Mouse (Mus musculus): ENCODE measurements around the gene Otub2. TPM values are rescaled to one million over a fixed set of nuclear protein-coding genes. Genes with fewer than 3 reads are reported as not detected.

The Otub2 gene
- total and polyA plus RNA-seq, 3 experiments: 8.4 to 126 (median 12.3) TPM

GRCm38 (mm10) chr12:103370861-103371260, 17.6 kb upstream of the Otub2 start:
- no peak overlapping the region for H3K9ac ChIP-seq (ENCODE audit: control insufficient read depth, low read depth, low read length, poor library complexity, severe bottlenecking)
- H3K4me1 ChIP-seq (ENCODE audit: control insufficient read depth in 1 of 2, insufficient read depth in 2 of 2, low read length in 2 of 2): peaks cover 5 to 36% of the 10 kb centered on the region in 2 experiments; a peak in 3 of 4 replicates
- no peaks in the 10 kb centered on the region; the same call in 1 of the 2 replicates for H3K79me2 ChIP-seq (ENCODE audit: control insufficient read depth, insufficient read depth, low read length, poor library complexity)
- DNase-seq (ENCODE audit: low read depth, low spot score): no peak
- no peaks in the 10 kb centered on the region for H3K9me3 ChIP-seq (replicated peaks; ENCODE audit: insufficient read depth, low read length)
- H3K36me3 ChIP-seq (ENCODE audit: control insufficient read depth in 1 of 2, insufficient read depth in 2 of 2, low read length in 2 of 2): peaks cover 0 to 14% of the 10 kb centered on the region in 2 experiments; a peak in 2 of 4 replicates
- H3K4me3 ChIP-seq (ENCODE audit: control insufficient read depth in 1 of 2, insufficient read depth in 1 of 2, low read depth in 2 of 2, low read length in 2 of 2): no peak overlapping the region
- no peak overlapping the region for H3K27ac ChIP-seq (ENCODE audit: control insufficient read depth, low read depth, low read length)
- H3K27me3 ChIP-seq (ENCODE audit: control insufficient read depth in 1 of 2, insufficient read depth in 2 of 2, low read length in 2 of 2): no peaks in the 10 kb centered on the region
- TF ChIP-seq RAD21 (IDR thresholded peaks at IDR 0.05; ENCODE audit: low read depth, low read length): no peak
- TF ChIP-seq BHLHE40 (IDR thresholded peaks at IDR 0.05; ENCODE audit: borderline replicate concordance, low read depth, low read length): no peak
- TF ChIP-seq MAX (IDR thresholded peaks at IDR 0.05; ENCODE audit: low read length): no peak
- no peak for TF ChIP-seq ELF1 (IDR thresholded peaks at IDR 0.05; ENCODE audit: low read depth, low read length)
- no peak for TF ChIP-seq TAL1 (IDR thresholded peaks at IDR 0.05; ENCODE audit: low read length)
- no peak for TF ChIP-seq MAFK (IDR thresholded peaks at IDR 0.05; ENCODE audit: borderline replicate concordance, low read depth, low read length)
- no peak for TF ChIP-seq MYC (IDR thresholded peaks at IDR 0.05; ENCODE audit: low read depth, low read length)
- TF ChIP-seq HCFC1 (IDR thresholded peaks at IDR 0.05; ENCODE audit: low read depth, low read length): no peak

DNA sequence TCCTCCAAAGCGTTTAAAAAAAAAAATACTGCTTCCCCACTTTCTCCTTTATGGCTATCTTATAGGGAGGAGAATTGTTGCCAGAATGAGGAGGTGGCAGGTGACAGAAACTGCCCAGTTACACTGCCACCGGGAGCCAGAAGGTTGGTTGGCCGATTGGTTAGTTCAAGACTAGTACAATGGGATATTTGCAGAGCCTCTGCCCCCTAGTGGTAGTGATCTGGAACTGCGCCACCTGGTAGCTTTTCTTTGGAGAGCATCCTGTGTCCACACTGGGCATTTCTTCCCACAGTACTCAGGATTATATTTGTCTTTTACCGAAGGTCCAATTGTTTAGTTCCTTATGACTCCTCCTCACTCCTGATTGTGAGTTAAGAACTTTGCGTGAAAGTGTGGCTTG, 16.8 kb upstream of the Otub2 start:
- Histone ChIP-seq H3K4me3 (ENCODE audit: control insufficient read depth in 1 of 2, insufficient read depth in 1 of 2, low read depth in 2 of 2, low read length in 2 of 2) (no peak overlapping the region), H3K27me3 (ENCODE audit: control insufficient read depth in 1 of 2, insufficient read depth in 2 of 2, low read length in 2 of 2) (no peaks in the 10 kb centered on the region), H3K9ac (ENCODE audit: control insufficient read depth, low read depth, low read length, poor library complexity, severe bottlenecking) (no peak overlapping the region), H3K79me2 (ENCODE audit: control insufficient read depth, insufficient read depth, low read length, poor library complexity) (no peaks in the 10 kb centered on the region; the same call in 1 of the 2 replicates), H3K9me3 (replicated peaks; ENCODE audit: insufficient read depth, low read length) (no peaks in the 10 kb centered on the region), H3K4me1 (ENCODE audit: control insufficient read depth in 1 of 2, insufficient read depth in 2 of 2, low read length in 2 of 2) (peaks cover 5 to 36% of the 10 kb centered on the region in 2 experiments; a peak in 3 of 4 replicates), H3K27ac (ENCODE audit: control insufficient read depth, low read depth, low read length) (no peak overlapping the region), H3K36me3 (ENCODE audit: control insufficient read depth in 1 of 2, insufficient read depth in 2 of 2, low read length in 2 of 2) (peaks cover 0 to 14% of the 10 kb centered on the region in 2 experiments; a peak in 2 of 4 replicates)
- peak; percentile 72 for DNase-seq (ENCODE audit: low read depth, low spot score)
- no peak for TF ChIP-seq POLR2A (IDR thresholded peaks at IDR 0.05; ENCODE audit: control insufficient read depth in 1 of 2, insufficient read depth in 1 of 2, low read depth in 1 of 2, low read length in 2 of 2, poor library complexity in 1 of 2)
- no peak for TF ChIP-seq TCF12 (IDR thresholded peaks at IDR 0.05; ENCODE audit: low read depth, low read length)
- TF ChIP-seq NELFE (IDR thresholded peaks at IDR 0.05; ENCODE audit: low read depth, low read length): no peak
- TF ChIP-seq MEF2A (IDR thresholded peaks at IDR 0.05; ENCODE audit: extremely low read depth, insufficient replicate concordance, low read depth, low read length, poor library complexity, severe bottlenecking): no peak
- TF ChIP-seq GABPA (IDR thresholded peaks at IDR 0.05; ENCODE audit: low read depth, low read length): 0 out of 2 replicates have a peak, but pooled peaks have one; percentile 9
- no peak for TF ChIP-seq CHD2 (IDR thresholded peaks at IDR 0.05; ENCODE audit: low read length)
- TF ChIP-seq ETS1 (IDR thresholded peaks at IDR 0.05; ENCODE audit: low read depth, low read length): 0 out of 2 replicates have a peak, but pooled peaks have one; percentile 11
- no peak for TF ChIP-seq JUND (IDR thresholded peaks at IDR 0.05; ENCODE audit: low read depth, low read length)
- TF ChIP-seq SMC3 (IDR thresholded peaks at IDR 0.05; ENCODE audit: low read depth, low read length): peak; percentile 52
- TF ChIP-seq BHLHE40 (IDR thresholded peaks at IDR 0.05; ENCODE audit: borderline replicate concordance, low read depth, low read length): no peak
- no peak for TF ChIP-seq E2F4 (IDR thresholded peaks at IDR 0.05; ENCODE audit: borderline replicate concordance, low read depth, low read length)
- peak; percentile 77 to 99 (median 85) for TF ChIP-seq CTCF (IDR thresholded peaks at IDR 0.05 in 2 of 3, conservative IDR thresholded peaks at IDR 0.05 in 1 of 3; ENCODE audit: control insufficient read depth in 1 of 3, insufficient read depth in 1 of 3, low read depth in 2 of 3, low read length in 3 of 3, poor library complexity in 1 of 3, severe bottlenecking in 1 of 3)
- TF ChIP-seq CHD1 (IDR thresholded peaks at IDR 0.05; ENCODE audit: low read depth, low read length): no peak
- no peak for TF ChIP-seq NRF1 (IDR thresholded peaks at IDR 0.05; ENCODE audit: insufficient read depth, low read depth, low read length, poor library complexity, severe bottlenecking)
- TF ChIP-seq MAX (IDR thresholded peaks at IDR 0.05; ENCODE audit: low read length): no peak
- no peak for TF ChIP-seq ZC3H11A (IDR thresholded peaks at IDR 0.05; ENCODE audit: low read depth, low read length)
- no peak for TF ChIP-seq TAL1 (IDR thresholded peaks at IDR 0.05; ENCODE audit: low read length)
- TF ChIP-seq SIN3A (IDR thresholded peaks at IDR 0.05; ENCODE audit: low read length): no peak
- no peak for TF ChIP-seq POLR2AphosphoS5 (IDR thresholded peaks at IDR 0.05; ENCODE audit: borderline replicate concordance, low read depth, low read length)
- TF ChIP-seq POLR2AphosphoS2 (IDR thresholded peaks at IDR 0.05; ENCODE audit: low read length): no peak
- TF ChIP-seq MAZ (IDR thresholded peaks at IDR 0.05; ENCODE audit: low read depth, low read length): no peak
- TF ChIP-seq TBP (IDR thresholded peaks at IDR 0.05; ENCODE audit: low read depth, low read length): no peak
- peak; percentile 35 for TF ChIP-seq RAD21 (IDR thresholded peaks at IDR 0.05; ENCODE audit: low read depth, low read length)
- TF ChIP-seq ZMIZ1 (IDR thresholded peaks at IDR 0.05; ENCODE audit: low read depth, low read length): no peak
- no peak for TF ChIP-seq RCOR1 (IDR thresholded peaks at IDR 0.05; ENCODE audit: low read depth, low read length)
- TF ChIP-seq USF2 (IDR thresholded peaks at IDR 0.05; ENCODE audit: borderline replicate concordance in 1 of 2, insufficient read depth in 1 of 2, low read depth in 1 of 2, low read length in 2 of 2): no peak

All from MEL (cell line).